Mouse (Mus musculus): ENCODE results near the gene Slc16a5. TPM values are rescaled to one million over a fixed set of nuclear protein-coding genes. Genes with fewer than 3 reads are reported as not detected.
"Not testable (repeated sequence)": the region's sequence is repeated elsewhere in the genome, so short reads cannot be mapped to it uniquely, and the experiment has no call there.

The Slc16a5 gene
- polyA plus RNA-seq, 1 experiment: 1.8 TPM

GRCm38 (mm10) chr11:115451781-115452241 lies 10.5 kb upstream of the Slc16a5 start:
- no peak for TF ChIP-seq POLR2A (IDR thresholded peaks at IDR 0.05; ENCODE audit: borderline replicate concordance, control insufficient read depth, low read depth, low read length)
- H3K27ac ChIP-seq (ENCODE audit: control insufficient read depth, insufficient read depth, low read depth, low read length, poor library complexity): no peak overlapping the region
- no peaks in the 10 kb centered on the region for H3K4me1 ChIP-seq (ENCODE audit: control insufficient read depth, insufficient read depth, low read length)
- H3K4me3 ChIP-seq (replicated peaks; ENCODE audit: control insufficient read depth, low read depth, low read length): no peak overlapping the region
- 30% methylated on average over 8 of the region's 8 CpGs for WGBS

GRCm38 (mm10) chr11:115452281-115452860 lies 9.9 kb upstream of the Slc16a5 start:
- TF ChIP-seq CTCF (IDR thresholded peaks at IDR 0.05; ENCODE audit: control insufficient read depth, insufficient read depth, low read length) (no peak), POLR2A (IDR thresholded peaks at IDR 0.05; ENCODE audit: borderline replicate concordance, control insufficient read depth, low read depth, low read length) (no peak)
- H3K4me1 ChIP-seq (ENCODE audit: control insufficient read depth, insufficient read depth, low read length): no peaks in the 10 kb centered on the region
- H3K4me3 ChIP-seq (replicated peaks; ENCODE audit: control insufficient read depth, low read depth, low read length): no peak overlapping the region
- H3K27ac ChIP-seq (ENCODE audit: control insufficient read depth, insufficient read depth, low read depth, low read length, poor library complexity): no peak overlapping the region
- WGBS: 14% methylated on average over 7 of the region's 7 CpGs

GRCm38 (mm10) chr11:115453306-115453705 lies 9.0 kb upstream of the Slc16a5 start:
- no peaks in the 10 kb centered on the region for H3K4me1 ChIP-seq (ENCODE audit: control insufficient read depth, insufficient read depth, low read length)
- no peak overlapping the region for H3K4me3 ChIP-seq (replicated peaks; ENCODE audit: control insufficient read depth, low read depth, low read length)
- WGBS: 79% methylated on average over 4 of the region's 4 CpGs
- no peak for TF ChIP-seq POLR2A (IDR thresholded peaks at IDR 0.05; ENCODE audit: borderline replicate concordance, control insufficient read depth, low read depth, low read length)
- TF ChIP-seq CTCF (IDR thresholded peaks at IDR 0.05; ENCODE audit: control insufficient read depth, insufficient read depth, low read length): no peak
- no peak overlapping the region for H3K27ac ChIP-seq (ENCODE audit: control insufficient read depth, insufficient read depth, low read depth, low read length, poor library complexity)

GRCm38 (mm10) chr11:115454822-115455221 lies 7.5 kb upstream of the Slc16a5 start:
- WGBS: 88% methylated on average over 6 of the region's 6 CpGs
- H3K27ac ChIP-seq (ENCODE audit: control insufficient read depth, insufficient read depth, low read depth, low read length, poor library complexity); H3K4me3 ChIP-seq (replicated peaks; ENCODE audit: control insufficient read depth, low read depth, low read length); H3K4me1 ChIP-seq (ENCODE audit: control insufficient read depth, insufficient read depth, low read length): not testable (repeated sequence)

- TF ChIP-seq CTCF (IDR thresholded peaks at IDR 0.05; ENCODE audit: control insufficient read depth, insufficient read depth, low read length): no peak
- no peak for TF ChIP-seq POLR2A (IDR thresholded peaks at IDR 0.05; ENCODE audit: borderline replicate concordance, control insufficient read depth, low read depth, low read length)
- WGBS: 88% methylated on average over 15 of the region's 15 CpGs
- no peak overlapping the region for H3K4me3 ChIP-seq (replicated peaks; ENCODE audit: control insufficient read depth, low read depth, low read length)
- H3K27ac ChIP-seq (ENCODE audit: control insufficient read depth, insufficient read depth, low read depth, low read length, poor library complexity): no peak overlapping the region
- no peaks in the 10 kb centered on the region for H3K4me1 ChIP-seq (ENCODE audit: control insufficient read depth, insufficient read depth, low read length)
These were observed 6.7 kb upstream of the Slc16a5 start for GRCm38 (mm10) chr11:115455619-115456018.

GRCm38 (mm10) chr11:115456182-115456581 lies 6.1 kb upstream of the Slc16a5 start:
- H3K4me1 ChIP-seq (ENCODE audit: control insufficient read depth, insufficient read depth, low read length): no peaks in the 10 kb centered on the region

GRCm38 (mm10) chr11:115457405-115457804 lies 4.9 kb upstream of the Slc16a5 start:
- Histone ChIP-seq H3K27ac (ENCODE audit: control insufficient read depth, insufficient read depth, low read depth, low read length, poor library complexity) (no peak overlapping the region), H3K4me1 (ENCODE audit: control insufficient read depth, insufficient read depth, low read length) (no peaks in the 10 kb centered on the region), H3K4me3 (replicated peaks; ENCODE audit: control insufficient read depth, low read depth, low read length) (no peak overlapping the region)
- WGBS: 61% methylated on average over 6 of the region's 6 CpGs
- no peak for TF ChIP-seq CTCF (IDR thresholded peaks at IDR 0.05; ENCODE audit: control insufficient read depth, insufficient read depth, low read length)
- TF ChIP-seq POLR2A (IDR thresholded peaks at IDR 0.05; ENCODE audit: borderline replicate concordance, control insufficient read depth, low read depth, low read length): no peak

More at GRCm38 (mm10) chr11:115456182-115456581, 6.1 kb upstream of the Slc16a5 start:
- Histone ChIP-seq H3K27ac (ENCODE audit: control insufficient read depth, insufficient read depth, low read depth, low read length, poor library complexity) (no peak overlapping the region), H3K4me3 (replicated peaks; ENCODE audit: control insufficient read depth, low read depth, low read length) (no peak overlapping the region)
- WGBS: 86% methylated on average over 5 of the region's 5 CpGs
- no peak for TF ChIP-seq CTCF (IDR thresholded peaks at IDR 0.05; ENCODE audit: control insufficient read depth, insufficient read depth, low read length)
- TF ChIP-seq POLR2A (IDR thresholded peaks at IDR 0.05; ENCODE audit: borderline replicate concordance, control insufficient read depth, low read depth, low read length): no peak

GRCm38 (mm10) chr11:115460976-115461375 lies 1.3 kb upstream of the Slc16a5 start:
- 53% methylated on average over 8 of the region's 8 CpGs for WGBS
- H3K4me1 ChIP-seq (ENCODE audit: control insufficient read depth, insufficient read depth, low read length): no peaks in the 10 kb centered on the region
- no peak overlapping the region for H3K27ac ChIP-seq (ENCODE audit: control insufficient read depth, insufficient read depth, low read depth, low read length, poor library complexity)
- no peak overlapping the region for H3K4me3 ChIP-seq (replicated peaks; ENCODE audit: control insufficient read depth, low read depth, low read length)
- no peak for TF ChIP-seq CTCF (IDR thresholded peaks at IDR 0.05; ENCODE audit: control insufficient read depth, insufficient read depth, low read length)
- no peak for TF ChIP-seq POLR2A (IDR thresholded peaks at IDR 0.05; ENCODE audit: borderline replicate concordance, control insufficient read depth, low read depth, low read length)

- H3K4me1 ChIP-seq (ENCODE audit: control insufficient read depth, insufficient read depth, low read length): no peaks in the 10 kb centered on the region
- H3K4me3 ChIP-seq (replicated peaks; ENCODE audit: control insufficient read depth, low read depth, low read length): no peak overlapping the region
- no peak for TF ChIP-seq POLR2A (IDR thresholded peaks at IDR 0.05; ENCODE audit: borderline replicate concordance, control insufficient read depth, low read depth, low read length)
- no peak for TF ChIP-seq CTCF (IDR thresholded peaks at IDR 0.05; ENCODE audit: control insufficient read depth, insufficient read depth, low read length)
- no peak overlapping the region for H3K27ac ChIP-seq (ENCODE audit: control insufficient read depth, insufficient read depth, low read depth, low read length, poor library complexity)
- WGBS: 65% methylated on average over 5 of the region's 5 CpGs
These were observed 430 bp upstream of the Slc16a5 start for GRCm38 (mm10) chr11:115461846-115462242.
